Comparison of ENCODE assay signal across 8 mouse cellular contexts in the genomic region with DNA sequence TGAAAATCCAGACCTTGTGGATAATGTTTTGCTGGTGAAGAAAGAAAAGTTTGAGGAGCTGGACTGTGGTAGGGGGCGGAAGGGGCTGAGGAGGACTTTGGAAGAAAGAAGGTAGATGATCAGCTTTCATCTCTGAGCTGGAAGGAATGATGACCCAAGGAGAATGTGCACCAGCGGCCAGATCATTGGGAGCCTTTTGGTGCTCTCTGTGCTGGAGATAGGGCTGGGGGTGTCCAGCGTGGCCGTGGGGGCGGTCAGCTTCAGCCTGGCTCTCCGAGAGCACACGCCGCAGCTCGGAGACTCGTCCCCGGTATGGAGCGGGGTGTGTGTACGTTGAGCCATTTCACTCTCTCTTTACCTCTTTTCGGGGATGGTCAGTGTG. TPM values are rescaled to one million over a fixed set of nuclear protein-coding genes. Genes with fewer than 3 reads are reported as not detected.
DNase-seq lines count a peak whose midpoint lies in the region; ATAC-seq lines count a peak whose summit lies in the region.

No protein-coding gene starts in this region.

- DNase-seq in kidney, adult 11 months = no peak
- peak; percentile 64 for DNase-seq in embryo, embryonic 10.5 days (ENCODE audit: low spot score)
- peak; percentile 2 for DNase-seq in yolk sac, embryonic 10.5 days (ENCODE audit: low spot score)
- DNase-seq in cerebellum, adult 9-10 months = no peak
- DNase-seq in gastrocnemius, postnatal 25 days = no peak

- H3K4me2 ChIP-seq in kidney, embryonic 14.5 days (replicated peaks; ENCODE audit: low read depth, low read length) = peak overlapping the region; percentile 47
- peak overlapping the region; percentile 83 for H3K4me2 ChIP-seq in heart, embryonic 15.5 days
- H3K4me2 ChIP-seq in liver, embryonic 16.5 days (ENCODE audit: low read depth, low read length) = no peak overlapping the region

- H3K4me1 ChIP-seq in kidney, embryonic 14.5 days (ENCODE audit: control insufficient read depth, insufficient read depth, low read length) = no peaks in the 10 kb centered on the region
- H3K4me1 ChIP-seq in heart, embryonic 15.5 days (replicated peaks) = 0 out of 2 replicates have a peak, but pooled peaks cover 5% of the 10 kb centered on the region
- H3K4me1 ChIP-seq in liver, embryonic 16.5 days (ENCODE audit: control insufficient read depth, low read depth, low read length) = no peaks in the 10 kb centered on the region

- no peak overlapping the region for H3K27ac ChIP-seq in kidney, embryonic 14.5 days (ENCODE audit: low read depth, low read length)
- no peak overlapping the region for H3K27ac ChIP-seq in heart, embryonic 15.5 days
- H3K27ac ChIP-seq in liver, embryonic 16.5 days (ENCODE audit: low read length) = no peak overlapping the region

- H3K9ac ChIP-seq in kidney, embryonic 14.5 days (ENCODE audit: low read depth, low read length) = peak overlapping the region; percentile 45; the same call in 1 of the 2 replicates
- peak overlapping the region; percentile 55 for H3K9ac ChIP-seq in heart, embryonic 15.5 days
- H3K9ac ChIP-seq in liver, embryonic 16.5 days (ENCODE audit: low read depth, low read length) = no peak overlapping the region

- peak; percentile 77 for ATAC-seq in kidney, embryonic 14.5 days (ENCODE audit: low FRiP score, low TSS enrichment)
- ATAC-seq in heart, embryonic 15.5 days (replicated peaks; ENCODE audit: insufficient number of reproducible peaks, insufficient read depth, low FRiP score, low read depth) = no peak
- 0 out of 2 replicates have a peak, but pooled peaks have one; percentile 24 for ATAC-seq in liver, embryonic 16.5 days (ENCODE audit: low read depth)

- H3K27me3 ChIP-seq in kidney, embryonic 14.5 days (ENCODE audit: control insufficient read depth, insufficient read depth, low read length) = peaks cover 10% of the 10 kb centered on the region
- H3K27me3 ChIP-seq in heart, embryonic 15.5 days = no peaks in the 10 kb centered on the region
- H3K27me3 ChIP-seq in liver, embryonic 16.5 days (ENCODE audit: control insufficient read depth, insufficient read depth, low read depth, low read length) = peaks cover 8% of the 10 kb centered on the region

- no peaks in the 10 kb centered on the region for H3K9me3 ChIP-seq in kidney, embryonic 14.5 days (ENCODE audit: control insufficient read depth, low read length)
- no peaks in the 10 kb centered on the region for H3K9me3 ChIP-seq in heart, embryonic 15.5 days (replicated peaks)
- no peaks in the 10 kb centered on the region for H3K9me3 ChIP-seq in liver, embryonic 16.5 days (replicated peaks; ENCODE audit: control insufficient read depth, low read length)

- H3K36me3 ChIP-seq in kidney, embryonic 14.5 days (ENCODE audit: control insufficient read depth, insufficient read depth, low read length) = no peaks in the 10 kb centered on the region
- H3K36me3 ChIP-seq in heart, embryonic 15.5 days = no peaks in the 10 kb centered on the region
- no peaks in the 10 kb centered on the region for H3K36me3 ChIP-seq in liver, embryonic 16.5 days (ENCODE audit: control insufficient read depth, insufficient read depth)

- WGBS in kidney, embryonic 14.5 days = 3% methylated on average over 14 of the region's 14 CpGs
- WGBS in heart, embryonic 15.5 days = 3% methylated on average over 14 of the region's 14 CpGs
- WGBS in liver, embryonic 16.5 days (ENCODE audit: insufficient replicate concordance) = 5% methylated on average over 14 of the region's 14 CpGs

- peak overlapping the region; percentile 37 for H3K4me3 ChIP-seq in kidney, embryonic 14.5 days (ENCODE audit: low read length)
- peak overlapping the region; percentile 56 for H3K4me3 ChIP-seq in heart, embryonic 15.5 days
- H3K4me3 ChIP-seq in liver, embryonic 16.5 days (ENCODE audit: low read depth, low read length) = no peak overlapping the region

RNA-seq across cellular contexts. Expression of a gene that starts 0.7 kb away (rescaled TPM):
- polyA plus RNA-seq in kidney, embryonic 14.5 days (2014; fragmentation: Nextera tagmentation; extraction: Ambion mirVana) = 0.67 and 0.70 TPM in 2 replicates
- 1.5 and 1.7 TPM in 2 replicates for polyA plus RNA-seq in heart, embryonic 15.5 days (2015; fragmentation: Nextera tagmentation; extraction: Ambion mirVana)
- polyA plus RNA-seq in liver, embryonic 16.5 days (2015; fragmentation: Nextera tagmentation; extraction: Ambion mirVana) = not detected in 2 replicates
- not detected for total RNA-seq in gastrocnemius, postnatal 25 days (2021)

Comparison
In these comparisons a context has a peak if more than half of its experiments do, and no peak if none do; other contexts are left out.
1. DNase-seq: peak in embryo, embryonic 10.5 days (single experiment) and yolk sac, embryonic 10.5 days (single experiment); none in kidney, adult 11 months (single experiment), cerebellum, adult 9-10 months (single experiment) and gastrocnemius, postnatal 25 days (single experiment).